Mouse (Mus musculus) testis, adult 2 months (tissue): Measurements from ENCODE around the gene Clca3a2.

Source experiments
- CTCF ChIP-seq: fragments of 200-500 bp; IDR thresholded peaks from 2 replicates; pipeline ENCODE4 v1.5.1; 2012; ENCODE audit warnings: low read depth, mild to moderate bottlenecking, inconsistent platforms, low read length, moderate library complexity; ENCODE audit not compliant: control insufficient read depth, insufficient read depth, insufficient replicate concordance
- POLR2A ChIP-seq: fragments of 200-500 bp; IDR thresholded peaks from 2 replicates; pipeline ENCODE4 v1.6.1; 2012; ENCODE audit warnings: low read depth, mild to moderate bottlenecking, inconsistent platforms, low read length, moderate library complexity; ENCODE audit not compliant: control insufficient read depth

DNA sequence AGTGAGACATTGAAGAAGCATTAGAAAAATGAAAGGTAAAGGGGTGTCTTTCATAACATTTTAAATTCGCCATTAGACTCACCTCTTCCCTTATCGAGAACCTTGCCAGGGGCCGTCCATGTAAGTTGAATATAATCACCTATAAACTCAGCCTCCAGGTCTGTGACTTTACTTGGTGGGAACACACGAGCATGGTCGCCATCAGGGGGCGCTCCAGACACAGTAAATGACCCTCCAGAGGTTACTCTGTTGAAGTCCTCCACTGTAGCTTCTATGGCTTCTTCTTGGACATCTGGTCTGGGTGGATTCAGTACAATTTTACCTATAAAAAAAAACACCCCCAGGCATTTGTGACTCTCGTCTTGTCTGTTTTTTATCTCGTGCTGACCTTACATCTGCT is 17.4 kb downstream of the Clca3a2 start:
- TF ChIP-seq POLR2A: no peak
- peak; percentile 1; the same call in 1 of the 2 replicates for TF ChIP-seq CTCF
